Mouse (Mus musculus) midbrain, embryonic 16.5 days (tissue): ENCODE data around the gene Ccdc86. TPM values are rescaled to one million over a fixed set of nuclear protein-coding genes. Genes with fewer than 3 reads are reported as not detected.

Experiments
- ATAC-seq: fragments of 200-750 bp; cut with Nextera tagmentation; 2 replicates; pipeline ENCODE4 v1.8.0; 2017; ENCODE audit warnings: moderate TSS enrichment
- H3K27ac ChIP-seq: fragments of 300-500 bp; sonication (generic); 2 replicates; pipeline ENCODE4 v1.5.1; 2014; ENCODE audit warnings: mild to moderate bottlenecking, low read length, mixed read lengths
- H3K27me3 ChIP-seq: fragments of 300-500 bp; sonication (generic); 2 replicates; pipeline ENCODE4 v1.6.1; 2014; ENCODE audit warnings: low read depth, low read length, mixed read lengths; ENCODE audit not compliant: control insufficient read depth, insufficient read depth
- H3K36me3 ChIP-seq: fragments of 300-500 bp; sonication (generic); 2 replicates; pipeline ENCODE4 v1.6.1; 2014; ENCODE audit warnings: mild to moderate bottlenecking, low read length, moderate library complexity, mixed read lengths; ENCODE audit not compliant: control insufficient read depth, insufficient read depth
- H3K4me1 ChIP-seq: fragments of 300-500 bp; sonication (generic); 2 replicates; pipeline ENCODE4 v1.6.1; 2014; ENCODE audit warnings: mild to moderate bottlenecking, low read length, mixed read lengths; ENCODE audit not compliant: control insufficient read depth, insufficient read depth
- H3K4me2 ChIP-seq: fragments of 300-500 bp; sonication (generic); 2 replicates; pipeline ENCODE4 v1.6.1; 2014; ENCODE audit warnings: mild to moderate bottlenecking, low read length, mixed read lengths
- H3K4me3 ChIP-seq: fragments of 300-500 bp; sonication (generic); 2 replicates; pipeline ENCODE4 v1.5.1; 2014; ENCODE audit warnings: low read depth, mild to moderate bottlenecking, low read length, moderate library complexity, mixed read lengths
- H3K9ac ChIP-seq: fragments of 300-500 bp; sonication (generic); 2 replicates; pipeline ENCODE4 v1.6.1; 2014; ENCODE audit warnings: low read depth, low read length, mixed read lengths
- H3K9me3 ChIP-seq: fragments of 300-500 bp; sonication (generic); replicated peaks from 2 replicates; pipeline ENCODE4 v1.6.1; 2014; ENCODE audit warnings: mild to moderate bottlenecking, low read length, mixed read lengths; ENCODE audit not compliant: control insufficient read depth, poor library complexity, severe bottlenecking
- WGBS: fragments of 180-500 bp; shearing (Covaris S2); extraction: QIAGEN DNeasy Blood & Tissue Kit; methylation state at CpG from one replicate; pipeline ENCODE4 v1.1.7; 2014; 5-methylcytosine and 5-hydroxymethylcytosine counted together
- polyA plus RNA-seq: library from polyadenylated mRNA; unstranded; fragments of >200 nt; fragmentation: Nextera tagmentation; extraction: Ambion mirVana; gene quantifications from 2 replicates; pipeline ENCODE4 v1.2.1, GENCODE M21; 2015

The Ccdc86 gene
- polyA plus RNA-seq, 1 experiment from 2014 or later: 13.5 TPM

DNA sequence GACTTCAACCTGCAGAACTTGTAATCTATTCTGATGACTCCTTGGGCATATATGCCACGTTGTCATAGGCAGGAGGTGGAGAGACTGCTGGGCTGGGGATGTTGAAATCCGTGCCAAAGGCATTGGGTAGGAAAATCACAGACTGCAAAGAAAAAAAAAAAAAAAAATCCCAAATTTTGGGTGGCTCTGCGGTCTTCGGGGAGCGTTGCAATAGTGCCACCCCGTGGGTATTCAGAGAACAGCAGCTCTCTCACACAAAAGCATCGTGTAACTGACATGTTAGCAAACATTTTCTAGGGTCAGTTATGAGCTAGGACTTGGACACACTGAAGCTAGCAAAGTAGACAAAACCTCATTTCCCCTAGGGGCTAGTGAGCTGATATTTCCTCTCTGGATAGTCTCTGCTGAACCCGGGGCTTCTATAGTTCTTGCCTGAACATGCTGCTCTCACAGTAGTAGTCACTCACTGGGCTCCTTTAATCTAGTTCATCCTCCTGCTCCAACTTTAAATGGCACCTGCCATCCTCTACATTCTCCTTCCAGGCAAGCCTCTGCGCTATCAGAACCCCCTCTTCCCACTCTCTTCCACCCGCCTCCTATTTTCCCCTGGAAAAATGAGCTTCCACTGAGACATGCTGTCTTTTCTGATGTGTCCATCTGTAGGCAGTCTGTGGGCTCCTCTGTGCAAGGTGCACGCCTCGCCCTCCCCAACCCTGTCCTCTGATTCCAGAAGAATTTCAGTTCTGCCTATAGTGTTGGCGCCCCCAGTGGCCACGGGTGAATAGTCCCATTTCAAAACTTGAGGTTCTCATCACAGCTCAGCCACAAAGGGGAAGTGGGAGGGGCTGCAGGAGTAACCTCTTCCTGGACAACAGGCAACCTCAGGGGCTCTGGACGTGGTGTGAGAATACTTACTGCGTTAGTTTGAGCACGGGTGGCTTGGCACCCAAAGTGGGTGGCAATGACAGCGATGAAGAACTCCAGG, 30.4 kb upstream of the Ccdc86 start:
- WGBS: 13% methylated on average over 18 of the region's 18 CpGs
- Histone ChIP-seq H3K4me1 (no peaks in the 10 kb centered on the region), H3K4me2 (peak overlapping the region; percentile 33), H3K9ac (no peak overlapping the region), H3K27ac (no peak overlapping the region), H3K36me3 (no peaks in the 10 kb centered on the region), H3K9me3 (no peaks in the 10 kb centered on the region), H3K27me3 (no peaks in the 10 kb centered on the region), H3K4me3 (no peak overlapping the region)
- peak; percentile 64 for ATAC-seq

DNA sequence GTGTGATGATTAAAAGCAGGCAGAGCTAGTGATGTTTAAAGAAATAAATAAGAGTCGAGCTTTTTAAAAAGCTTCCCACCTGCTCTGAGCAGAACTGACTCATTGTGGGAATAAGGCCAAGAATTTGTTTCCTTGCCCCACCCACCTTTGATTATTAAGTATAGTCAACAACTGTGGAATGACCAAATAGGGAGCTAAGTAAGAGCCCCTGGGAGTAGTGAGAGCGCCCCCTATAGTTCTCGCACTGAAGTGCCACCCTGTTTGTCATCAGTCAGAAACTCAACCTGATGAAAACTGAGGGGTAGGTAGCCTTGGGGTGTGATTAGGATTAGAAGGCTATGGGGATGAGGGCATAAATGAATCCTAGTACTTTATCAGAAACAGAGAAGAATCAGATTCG, 27.3 kb upstream of the Ccdc86 start:
- no peak overlapping the region for H3K4me3 ChIP-seq
- H3K9me3 ChIP-seq: no peaks in the 10 kb centered on the region
- H3K9ac ChIP-seq: no peak overlapping the region
- ATAC-seq: no peak
- H3K27ac ChIP-seq: no peak overlapping the region
- H3K4me2 ChIP-seq: no peak overlapping the region
- H3K4me1 ChIP-seq: no peaks in the 10 kb centered on the region
- H3K27me3 ChIP-seq: no peaks in the 10 kb centered on the region
- 56% methylated on average over 4 of the region's 4 CpGs for WGBS
- no peaks in the 10 kb centered on the region for H3K36me3 ChIP-seq

DNA sequence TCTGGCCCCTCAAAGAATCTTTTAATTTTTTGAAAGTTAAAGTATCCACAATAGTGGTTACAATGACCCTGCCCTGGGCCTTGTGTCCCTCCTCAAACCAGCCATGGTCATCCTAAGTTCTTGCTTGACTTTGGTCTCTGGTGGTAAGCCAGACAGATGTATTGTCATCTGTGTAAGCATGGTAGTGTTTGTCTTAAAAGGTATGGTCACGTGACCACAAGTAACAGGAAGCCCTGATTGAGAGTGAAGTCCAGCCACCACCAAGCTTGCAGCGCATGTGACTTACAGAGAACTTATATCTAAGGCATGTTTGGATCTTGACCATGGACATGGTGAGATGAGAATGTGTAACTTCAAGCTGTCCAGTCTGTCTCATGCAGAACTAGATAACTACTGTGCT, 26.1 kb upstream of the Ccdc86 start:
- Histone ChIP-seq H3K9ac (no peak overlapping the region), H3K27me3 (no peaks in the 10 kb centered on the region), H3K4me1 (no peaks in the 10 kb centered on the region), H3K27ac (no peak overlapping the region), H3K4me3 (no peak overlapping the region), H3K9me3 (no peaks in the 10 kb centered on the region), H3K36me3 (no peaks in the 10 kb centered on the region), H3K4me2 (no peak overlapping the region)
- WGBS: 86% methylated on average over 2 of the region's 2 CpGs
- ATAC-seq: no peak

DNA sequence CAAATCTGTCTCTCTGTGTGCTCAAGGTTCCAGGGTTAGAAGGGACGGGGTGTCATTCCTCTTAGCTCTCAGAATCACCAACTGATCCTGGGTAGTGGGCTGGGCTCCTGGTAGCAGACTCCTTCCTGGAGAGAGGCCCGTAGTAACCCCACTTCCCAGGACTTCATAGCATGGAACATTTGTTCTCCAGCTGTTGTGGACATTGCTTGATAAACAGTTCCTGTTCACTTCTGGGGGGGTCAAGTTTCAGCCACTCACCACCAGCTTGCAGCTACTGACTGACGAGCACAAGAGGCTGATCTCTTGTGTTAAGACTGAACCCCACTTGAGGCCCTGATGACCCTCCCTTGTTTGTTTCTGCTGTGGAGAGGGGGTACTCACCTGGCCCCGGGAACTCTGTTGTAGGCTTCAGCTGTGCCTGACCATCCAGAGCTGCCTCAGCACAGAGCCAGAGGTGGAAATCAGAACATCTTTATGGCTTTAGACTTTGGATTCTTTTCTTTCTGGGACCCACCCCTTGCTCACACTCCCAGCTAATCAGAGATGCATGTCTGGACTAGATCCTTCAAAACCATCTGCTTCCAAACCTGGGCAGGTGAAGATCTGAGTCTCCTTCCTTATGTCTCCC, 25.3 kb upstream of the Ccdc86 start, which contains the start of gene Ms4a10:
Gene Ms4a10, minus strand, starts transcription at position 433 of the 628 bp plus-strand sequence.
- 68% methylated on average over 4 of the region's 4 CpGs for WGBS
- Histone ChIP-seq H3K9ac (no peak within 1 kb of the TSS), H3K9me3 (no peaks in the 10 kb centered on the region), H3K36me3 (no peaks in the 10 kb centered on the region), H3K27ac (no peak within 1 kb of the TSS), H3K4me3 (no peak within 1 kb of the TSS), H3K4me2 (no peak within 1 kb of the TSS), H3K4me1 (no peaks in the 10 kb centered on the region), H3K27me3 (no peaks in the 10 kb centered on the region)
- ATAC-seq: no peak

DNA sequence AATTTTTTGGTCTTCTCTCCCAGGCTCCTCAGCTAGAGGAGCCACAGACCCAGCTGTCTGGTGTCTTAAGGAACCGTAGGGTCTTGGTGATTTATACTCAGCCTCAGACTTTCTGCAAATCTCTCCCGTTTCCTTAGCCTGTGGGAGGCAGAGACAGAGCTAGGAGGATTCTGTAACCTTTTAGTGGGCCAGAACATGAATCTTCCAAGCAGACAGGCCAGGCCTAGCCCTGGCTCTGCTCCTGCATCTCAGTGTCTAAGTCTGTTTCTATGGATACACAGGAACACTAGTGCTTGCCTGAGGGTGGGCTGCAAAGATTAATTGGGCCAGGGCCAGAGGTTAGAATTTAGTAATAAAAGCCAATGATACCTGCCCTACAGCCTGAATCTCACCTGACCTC, 24.1 kb upstream of the Ccdc86 start:
- Histone ChIP-seq H3K4me3 (no peak overlapping the region), H3K36me3 (no peaks in the 10 kb centered on the region), H3K4me2 (no peak overlapping the region), H3K4me1 (no peaks in the 10 kb centered on the region), H3K27ac (no peak overlapping the region), H3K9ac (no peak overlapping the region), H3K9me3 (no peaks in the 10 kb centered on the region), H3K27me3 (no peaks in the 10 kb centered on the region)
- ATAC-seq: no peak
- WGBS: 66% methylated on average over 2 of the region's 2 CpGs

DNA sequence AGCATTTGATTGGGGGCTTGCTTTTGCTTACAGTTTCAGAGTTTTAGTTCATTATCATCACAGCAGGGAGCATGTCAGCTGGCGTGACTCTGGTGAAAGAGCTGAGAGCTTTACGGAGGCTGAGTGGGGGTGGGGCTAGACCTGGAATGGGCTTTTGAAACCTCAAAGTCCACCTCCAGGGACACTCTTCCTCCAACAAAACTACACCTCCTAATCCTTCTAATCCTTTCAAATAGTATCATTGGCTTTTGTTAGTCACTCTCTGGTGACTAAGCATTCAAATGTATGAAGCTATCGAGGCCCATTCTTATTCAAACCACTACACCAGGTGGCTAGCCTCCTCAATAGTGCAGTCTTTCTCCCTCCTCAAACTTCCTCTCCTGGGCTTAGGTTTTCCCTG, 23.6 kb upstream of the Ccdc86 start:
- Histone ChIP-seq H3K4me2 (no peak overlapping the region), H3K9me3 (no peaks in the 10 kb centered on the region), H3K4me1 (no peaks in the 10 kb centered on the region), H3K4me3 (no peak overlapping the region), H3K27me3 (no peaks in the 10 kb centered on the region), H3K36me3 (no peaks in the 10 kb centered on the region), H3K9ac (no peak overlapping the region), H3K27ac (no peak overlapping the region)
- ATAC-seq: no peak
- WGBS: 17% methylated on average over 3 of the region's 3 CpGs

DNA sequence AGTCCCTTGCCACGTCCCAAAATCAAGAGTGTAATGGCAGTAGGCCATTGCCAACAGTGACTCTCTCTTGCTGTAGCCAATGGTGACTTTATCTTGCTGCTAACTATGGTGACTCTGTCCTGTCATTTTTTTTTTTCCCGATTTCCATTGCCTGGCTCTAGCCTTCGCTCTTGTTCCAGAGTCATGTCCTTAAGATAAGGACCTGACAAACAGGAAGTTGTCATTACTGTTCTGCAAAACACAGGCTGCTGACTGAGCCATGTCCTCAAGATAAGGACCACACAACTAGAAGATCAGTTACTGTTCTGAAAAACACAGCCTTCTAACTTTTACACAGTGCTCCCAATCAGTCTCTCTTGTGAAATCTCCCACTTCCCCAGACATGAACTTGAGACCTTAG, 21.4 kb upstream of the Ccdc86 start:
- no peaks in the 10 kb centered on the region for H3K36me3 ChIP-seq
- ATAC-seq: no peak
- H3K4me1 ChIP-seq: no peaks in the 10 kb centered on the region
- WGBS: 85% methylated on average over 3 of the region's 3 CpGs
- no peaks in the 10 kb centered on the region for H3K27me3 ChIP-seq
- no peak overlapping the region for H3K27ac ChIP-seq
- H3K4me3 ChIP-seq: no peak overlapping the region
- H3K9ac ChIP-seq: no peak overlapping the region
- no peaks in the 10 kb centered on the region for H3K9me3 ChIP-seq
- H3K4me2 ChIP-seq: no peak overlapping the region

DNA sequence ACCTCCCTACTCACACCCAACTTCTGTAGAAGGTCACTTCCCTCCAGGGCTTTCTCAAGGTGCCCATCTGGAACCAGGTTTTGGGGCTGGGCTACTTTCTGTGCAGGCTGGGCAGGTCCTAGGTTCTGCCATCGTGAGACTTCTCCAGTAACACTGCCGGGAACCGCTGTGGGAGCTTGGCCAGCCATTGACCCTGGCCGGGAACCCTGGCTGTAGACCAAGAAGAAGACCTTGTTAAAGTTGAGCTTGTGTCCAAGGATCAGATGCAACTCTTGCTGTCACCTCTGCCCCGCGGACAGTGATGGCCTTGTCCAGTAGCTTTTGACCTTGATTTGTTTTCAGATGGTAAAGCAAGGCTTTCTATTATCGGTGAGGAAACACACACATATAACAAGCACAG, 19.5 kb upstream of the Ccdc86 start:
- Histone ChIP-seq H3K4me1 (no peaks in the 10 kb centered on the region), H3K4me3 (no peak overlapping the region), H3K4me2 (no peak overlapping the region), H3K9me3 (no peaks in the 10 kb centered on the region), H3K27ac (no peak overlapping the region), H3K27me3 (no peaks in the 10 kb centered on the region), H3K9ac (no peak overlapping the region), H3K36me3 (no peaks in the 10 kb centered on the region)
- WGBS: 89% methylated on average over 7 of the region's 7 CpGs
- no peak for ATAC-seq

DNA sequence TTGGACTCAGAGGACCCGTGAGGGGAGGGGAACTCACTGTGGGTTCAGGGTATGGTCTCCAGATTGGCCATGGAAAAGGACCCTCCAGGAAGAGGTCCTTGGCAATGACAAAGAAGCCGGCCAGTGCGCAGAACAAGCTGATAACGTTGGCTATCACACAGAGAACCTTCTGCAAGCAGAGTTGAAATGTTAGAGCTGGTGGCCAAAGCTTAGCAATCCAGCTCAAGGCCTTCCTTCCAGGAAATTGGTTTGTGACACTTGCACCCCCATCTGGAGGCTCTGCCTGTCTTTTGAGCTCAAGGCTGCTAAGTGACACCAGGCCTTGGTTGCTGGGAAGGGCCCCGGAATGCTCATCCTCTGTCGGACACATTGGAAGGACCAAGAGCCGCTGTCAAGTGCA, 16.7 kb upstream of the Ccdc86 start:
- no peak for ATAC-seq
- Histone ChIP-seq H3K9me3 (no peaks in the 10 kb centered on the region), H3K9ac (no peak overlapping the region), H3K36me3 (no peaks in the 10 kb centered on the region), H3K27me3 (no peaks in the 10 kb centered on the region), H3K4me1 (no peaks in the 10 kb centered on the region), H3K27ac (no peak overlapping the region), H3K4me3 (no peak overlapping the region), H3K4me2 (no peak overlapping the region)
- WGBS: 93% methylated on average over 7 of the region's 7 CpGs
